Mouse (Mus musculus) embryonic facial prominence, embryonic 14.5 days (tissue): ENCODE measurements around the gene Ucn2. TPM values are rescaled to one million over a fixed set of nuclear protein-coding genes. Genes with fewer than 3 reads are reported as not detected.

Experiments
- ATAC-seq: fragments of 200-750 bp; cut with Nextera tagmentation; 2 replicates; pipeline ENCODE4 v1.8.0; 2017; ENCODE audit warnings: low read depth, moderate number of reproducible peaks, moderate TSS enrichment
- DNase-seq: peaks from one replicate; pipeline ENCODE4 v3.0.0-alpha.2; 2015; ENCODE audit warnings: low spot score
- H3K27ac ChIP-seq: fragments of 300-500 bp; sonication (generic); replicated peaks from 2 replicates; pipeline ENCODE4 v1.5.1; 2014; ENCODE audit warnings: low read depth, mild to moderate bottlenecking, low read length, moderate library complexity
- H3K27me3 ChIP-seq: fragments of 300-500 bp; sonication (generic); replicated peaks from 2 replicates; pipeline ENCODE4 v1.6.1; 2014; ENCODE audit warnings: low read length; ENCODE audit not compliant: control insufficient read depth, insufficient read depth
- H3K36me3 ChIP-seq: fragments of 300-500 bp; sonication (generic); 2 replicates; pipeline ENCODE4 v1.6.1; 2014; ENCODE audit warnings: low read length, mixed read lengths; ENCODE audit not compliant: control insufficient read depth, insufficient read depth
- H3K4me1 ChIP-seq: fragments of 300-500 bp; sonication (generic); 2 replicates; pipeline ENCODE4 v1.6.1; 2014; ENCODE audit warnings: antibody characterized with exemption, low read length; ENCODE audit not compliant: control insufficient read depth, insufficient read depth
- H3K4me2 ChIP-seq: fragments of 300-500 bp; sonication (generic); 2 replicates; pipeline ENCODE4 v1.6.1; 2014; ENCODE audit warnings: low read depth, mild to moderate bottlenecking, low read length, moderate library complexity, mixed read lengths
- H3K4me3 ChIP-seq: fragments of 300-500 bp; sonication (generic); 2 replicates; pipeline ENCODE4 v1.5.1; 2014; ENCODE audit warnings: low read depth, mild to moderate bottlenecking, low read length
- H3K9ac ChIP-seq: fragments of 300-500 bp; sonication (generic); 2 replicates; pipeline ENCODE4 v1.6.1; 2014; ENCODE audit warnings: low read depth, mild to moderate bottlenecking, low read length, moderate library complexity, mixed read lengths
- H3K9me3 ChIP-seq: fragments of 300-500 bp; sonication (generic); 2 replicates; pipeline ENCODE4 v1.6.1; 2016; ENCODE audit warnings: low read length; ENCODE audit not compliant: control insufficient read depth
- WGBS: fragments of 180-500 bp; shearing (Covaris S2); extraction: QIAGEN DNeasy Blood & Tissue Kit; methylation state at CpG from one replicate; pipeline ENCODE4 v1.1.7; 2014; 5-methylcytosine and 5-hydroxymethylcytosine counted together
- polyA plus RNA-seq: library from polyadenylated mRNA; unstranded; fragments of >200 nt; fragmentation: Nextera tagmentation; extraction: Ambion mirVana; gene quantifications from 2 replicates; pipeline ENCODE4 v1.2.1, GENCODE M21; 2014

Ucn2 gene
- polyA plus RNA-seq, 1 experiment from 2014 or later, result 0.64 TPM

GRCm38 (mm10) chr9:108998287-108999166, 12.7 kb downstream of the Ucn2 start:
- Histone ChIP-seq H3K36me3 (no peaks in the 10 kb centered on the region), H3K4me2 (no peak overlapping the region), H3K4me3 (no peak overlapping the region), H3K9me3 (no peaks in the 10 kb centered on the region), H3K27ac (no peak overlapping the region), H3K4me1 (0 out of 2 replicates have a peak, but pooled peaks cover 6% of the 10 kb centered on the region), H3K9ac (no peak overlapping the region), H3K27me3 (no peaks in the 10 kb centered on the region)
- ATAC-seq, result no peak
- no peak for DNase-seq
- 77% methylated on average over 19 of the region's 19 CpGs for WGBS

GRCm38 (mm10) chr9:108999167-108999526, 13.3 kb downstream of the Ucn2 start:
- 78% methylated on average over 4 of the region's 4 CpGs for WGBS
- H3K27me3 ChIP-seq, result no peaks in the 10 kb centered on the region

GRCm38 (mm10) chr9:109000726-109001125, 14.9 kb downstream of the Ucn2 start:
- Histone ChIP-seq H3K9ac (no peak overlapping the region), H3K4me1 (no peaks in the 10 kb centered on the region), H3K27ac (no peak overlapping the region), H3K27me3 (no peaks in the 10 kb centered on the region), H3K36me3 (0 out of 2 replicates have a peak, but pooled peaks cover 5% of the 10 kb centered on the region), H3K9me3 (no peaks in the 10 kb centered on the region), H3K4me3 (no peak overlapping the region), H3K4me2 (no peak overlapping the region)
- ATAC-seq (peak; percentile 65; the same call in 1 of the 2 replicates), DNase-seq (peak; percentile 69)
- 8% methylated on average over 3 of the region's 3 CpGs for whole genome bisulfite sequencing

More at GRCm38 (mm10) chr9:108999167-108999526, 13.3 kb downstream of the Ucn2 start:
- H3K36me3 ChIP-seq, result no peaks in the 10 kb centered on the region
- no peak for ATAC-seq
- no peak overlapping the region for H3K4me3 ChIP-seq
- H3K4me1 ChIP-seq, result 0 out of 2 replicates have a peak, but pooled peaks cover 6% of the 10 kb centered on the region
- no peak for DNase-seq
- H3K4me2 ChIP-seq, result no peak overlapping the region
- no peaks in the 10 kb centered on the region for H3K9me3 ChIP-seq
- H3K9ac ChIP-seq, result no peak overlapping the region
- no peak overlapping the region for H3K27ac ChIP-seq

- ATAC-seq (no peak), DNase-seq (no peak)
- Histone ChIP-seq H3K36me3 (0 out of 2 replicates have a peak, but pooled peaks cover 8% of the 10 kb centered on the region), H3K9me3 (no peaks in the 10 kb centered on the region), H3K27me3 (no peaks in the 10 kb centered on the region), H3K4me2 (no peak overlapping the region), H3K9ac (no peak overlapping the region), H3K4me1 (no peaks in the 10 kb centered on the region), H3K27ac (no peak overlapping the region), H3K4me3 (no peak overlapping the region)
- WGBS, result 56% methylated on average over 2 of the region's 2 CpGs
Observed at GRCm38 (mm10) chr9:109003201-109003600, 17.4 kb downstream of the Ucn2 start.

- ATAC-seq, result no peak
- 82% methylated on average over 21 of the region's 21 CpGs for WGBS
- Histone ChIP-seq H3K9me3 (no peaks in the 10 kb centered on the region), H3K36me3 (0 out of 2 replicates have a peak, but pooled peaks cover 29% of the 10 kb centered on the region), H3K4me3 (no peak overlapping the region), H3K27ac (no peak overlapping the region), H3K9ac (no peak overlapping the region), H3K27me3 (no peaks in the 10 kb centered on the region), H3K4me2 (no peak overlapping the region), H3K4me1 (no peaks in the 10 kb centered on the region; the same call in 1 of the 2 replicates)
- no peak for DNase-seq
Observed at GRCm38 (mm10) chr9:109007025-109007780, 21.4 kb downstream of the Ucn2 start.

GRCm38 (mm10) chr9:109008081-109008480, 22.3 kb downstream of the Ucn2 start:
- H3K27me3 ChIP-seq, result no peaks in the 10 kb centered on the region
- WGBS, result 77% methylated on average over 9 of the region's 9 CpGs
- H3K36me3 ChIP-seq, result 0 out of 2 replicates have a peak, but pooled peaks cover 37% of the 10 kb centered on the region
- H3K4me2 ChIP-seq, result no peak overlapping the region
- DNase-seq (no peak), ATAC-seq (no peak)
- no peak overlapping the region for H3K9ac ChIP-seq
- no peak overlapping the region for H3K4me3 ChIP-seq
- H3K9me3 ChIP-seq, result no peaks in the 10 kb centered on the region
- H3K4me1 ChIP-seq, result no peaks in the 10 kb centered on the region; the same call in 1 of the 2 replicates
- H3K27ac ChIP-seq, result no peak overlapping the region

- 56% methylated on average over 10 of the region's 10 CpGs for WGBS
- Histone ChIP-seq H3K9me3 (no peaks in the 10 kb centered on the region), H3K4me2 (no peak overlapping the region), H3K4me1 (no peaks in the 10 kb centered on the region; the same call in 1 of the 2 replicates), H3K27me3 (no peaks in the 10 kb centered on the region), H3K36me3 (0 out of 2 replicates have a peak, but pooled peaks cover 37% of the 10 kb centered on the region), H3K9ac (no peak overlapping the region), H3K27ac (no peak overlapping the region), H3K4me3 (no peak overlapping the region)
- peak; percentile 30 for DNase-seq
- no peak for ATAC-seq
Observed at GRCm38 (mm10) chr9:109008994-109009635, 23.3 kb downstream of the Ucn2 start.
